Mouse (Mus musculus) thymus, postnatal 10 days (tissue): ENCODE measurements around the gene Slc1a2.

Experiments
- DNase-seq, 2 experiments: peaks; one replicate each; pipeline ENCODE4 v3.0.0; 2021; ENCODE audit warnings: low spot score in 2 of 2

The Slc1a2 gene

GRCm38 (mm10) chr2:102712678-102713628, 54.5 kb downstream of the Slc1a2 start:
- no peak for DNase-seq

DNA sequence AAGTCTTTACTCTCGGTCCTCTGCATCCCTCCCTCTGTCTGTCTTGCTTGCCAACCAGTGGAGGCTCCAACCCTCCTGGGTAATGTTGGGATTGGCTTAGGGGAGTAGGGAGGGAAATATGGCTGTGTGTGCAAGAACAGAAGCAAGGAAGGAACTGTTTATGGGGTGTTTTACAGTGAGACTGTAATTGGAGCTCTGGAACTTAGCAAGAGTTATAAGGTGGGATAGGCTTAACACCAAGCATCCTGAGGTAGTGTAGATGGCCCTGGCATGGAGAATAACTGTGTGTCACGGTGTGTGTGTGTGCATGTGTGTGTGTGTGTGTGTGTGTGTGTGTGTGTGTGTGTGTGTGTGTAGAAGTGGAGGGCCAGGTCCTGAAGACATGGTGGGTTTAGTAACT, 55.9 kb downstream of the Slc1a2 start:
- DNase-seq = no peak

- DNase-seq = no peak
Measured at GRCm38 (mm10) chr2:102715754-102716153, 57.3 kb downstream of the Slc1a2 start.

- no peak for DNase-seq
Measured at GRCm38 (mm10) chr2:102721859-102722258, 63.4 kb downstream of the Slc1a2 start.

DNA sequence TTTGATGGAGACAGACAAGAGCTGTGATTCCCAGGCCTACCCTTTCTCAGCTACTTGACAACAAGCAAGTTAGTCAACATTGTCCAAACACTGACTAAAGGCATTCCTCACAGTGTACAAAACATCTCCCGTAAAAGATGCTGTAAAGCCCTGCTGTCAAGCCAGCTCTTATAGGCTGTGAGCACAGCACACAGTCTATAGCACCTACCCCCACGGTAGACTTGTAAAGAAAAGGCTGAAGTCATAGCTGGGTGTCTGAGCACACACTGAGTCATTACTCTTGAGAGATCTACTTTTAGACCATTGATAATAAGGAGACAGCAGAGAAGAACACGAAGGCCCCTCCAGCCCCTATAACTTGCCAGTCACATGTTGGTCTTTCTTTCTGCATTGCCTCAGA, 66.6 kb downstream of the Slc1a2 start:
- no peak for DNase-seq

DNA sequence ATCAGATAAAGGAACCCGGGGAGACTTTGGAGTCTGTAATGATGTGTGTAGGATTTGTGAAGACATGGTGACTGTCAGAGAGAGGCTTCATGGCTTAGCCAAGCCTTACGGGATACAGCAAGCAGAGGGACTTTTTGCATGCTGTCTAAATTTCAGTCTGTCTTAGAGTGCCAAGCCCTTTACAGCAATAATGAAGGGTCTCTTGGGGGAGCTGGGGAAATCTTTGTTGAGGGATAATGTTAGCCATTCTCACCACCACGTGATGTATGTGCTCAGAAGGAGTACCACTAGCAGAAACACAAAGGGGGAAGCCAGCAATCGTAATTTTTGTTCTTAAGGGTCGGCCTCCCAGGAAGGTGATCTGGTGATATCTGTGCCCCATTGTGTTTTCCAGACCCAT, 71.9 kb downstream of the Slc1a2 start:
- no peak for DNase-seq

GRCm38 (mm10) chr2:102730788-102731187, 72.3 kb downstream of the Slc1a2 start:
- no peak for DNase-seq

GRCm38 (mm10) chr2:102733128-102733527, 74.7 kb downstream of the Slc1a2 start:
- peak in 1 of 2 experiments; percentile 10 for DNase-seq

DNA sequence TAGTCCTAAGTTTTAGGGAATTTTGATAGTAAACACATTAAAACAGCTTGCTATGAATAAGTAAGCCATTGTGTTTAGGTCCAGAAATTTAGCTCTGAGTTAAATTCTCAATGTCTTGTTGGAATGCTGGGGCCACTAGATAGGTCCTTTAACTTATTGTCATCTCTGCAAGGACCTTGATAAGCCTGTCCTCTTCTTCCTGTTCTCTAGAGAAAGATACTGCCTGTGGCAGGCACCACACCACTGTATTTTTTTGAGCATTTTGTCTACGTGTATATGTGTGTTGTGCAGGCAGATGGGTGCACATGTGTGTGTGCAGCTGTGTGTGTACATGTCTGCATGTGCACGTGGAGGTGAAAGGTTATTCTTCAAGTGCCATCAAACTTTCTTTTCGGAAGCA, 75.6 kb downstream of the Slc1a2 start:
- no peak for DNase-seq

DNA sequence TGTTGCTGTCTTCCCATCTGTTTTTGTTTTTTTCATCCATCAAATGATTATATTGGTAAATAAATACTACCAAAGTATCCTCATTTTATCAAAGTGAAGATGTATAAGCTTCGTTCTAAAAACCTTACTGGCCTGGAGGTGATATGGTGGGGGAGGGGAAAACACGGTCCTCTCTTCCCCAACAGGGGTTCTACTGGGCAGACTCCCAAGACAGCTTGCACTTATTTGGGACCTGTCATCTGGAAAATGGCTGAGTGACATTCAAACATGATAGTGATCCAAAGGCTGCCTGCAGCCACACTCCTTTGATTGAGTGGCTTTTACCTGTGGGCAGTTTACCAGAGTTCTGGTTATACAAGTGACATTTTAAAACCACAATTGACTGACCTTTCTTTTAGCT, 76.6 kb downstream of the Slc1a2 start:
- no peak for DNase-seq

DNA sequence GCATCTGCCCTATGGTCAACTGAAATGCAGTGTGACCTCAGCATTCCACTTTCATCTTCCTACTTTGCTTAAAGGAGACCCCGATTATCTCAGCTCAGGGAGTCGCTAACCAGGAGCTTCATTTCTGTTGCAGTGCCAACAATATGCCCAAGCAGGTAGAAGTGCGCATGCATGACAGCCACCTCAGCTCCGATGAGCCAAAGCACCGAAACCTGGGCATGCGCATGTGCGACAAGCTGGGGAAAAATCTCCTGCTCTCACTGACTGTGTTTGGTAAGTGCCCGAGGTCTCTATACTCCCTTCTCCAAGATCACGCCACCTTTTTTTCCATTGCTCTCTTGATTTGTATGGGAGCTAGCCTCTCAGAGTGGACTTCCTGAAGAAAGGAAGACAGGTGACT, 77.4 kb downstream of the Slc1a2 start:
- DNase-seq = no peak

- no peak for DNase-seq
Measured at GRCm38 (mm10) chr2:102736490-102736889, 78.0 kb downstream of the Slc1a2 start.

DNA sequence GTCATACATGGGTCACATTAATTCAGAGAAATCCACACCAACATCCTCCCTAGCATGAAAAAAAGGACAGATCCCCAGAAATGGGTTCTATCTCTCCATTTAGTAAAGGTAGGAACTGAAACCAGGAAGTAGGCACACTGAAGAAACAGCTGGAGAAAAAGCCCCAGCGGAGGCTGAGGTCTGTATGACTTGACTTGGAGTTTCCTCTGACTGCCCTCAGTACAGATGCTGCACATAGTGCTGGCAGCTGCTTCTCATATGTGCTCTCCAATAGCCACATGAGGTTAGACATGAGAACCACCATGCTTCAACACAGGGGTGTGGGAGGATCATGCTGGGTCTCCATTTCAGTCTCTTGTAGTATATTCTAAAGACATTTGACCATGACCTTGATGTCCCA, 80.4 kb downstream of the Slc1a2 start:
- no peak for DNase-seq

GRCm38 (mm10) chr2:102742685-102743084, 84.2 kb downstream of the Slc1a2 start:
- no peak for DNase-seq

- DNase-seq = peak; percentile 51 to 81
Measured at GRCm38 (mm10) chr2:102743918-102744696, 85.6 kb downstream of the Slc1a2 start.

GRCm38 (mm10) chr2:102745259-102745906, 86.9 kb downstream of the Slc1a2 start:
- no peak for DNase-seq

GRCm38 (mm10) chr2:102747758-102748157, 89.3 kb downstream of the Slc1a2 start:
- no peak for DNase-seq

DNA sequence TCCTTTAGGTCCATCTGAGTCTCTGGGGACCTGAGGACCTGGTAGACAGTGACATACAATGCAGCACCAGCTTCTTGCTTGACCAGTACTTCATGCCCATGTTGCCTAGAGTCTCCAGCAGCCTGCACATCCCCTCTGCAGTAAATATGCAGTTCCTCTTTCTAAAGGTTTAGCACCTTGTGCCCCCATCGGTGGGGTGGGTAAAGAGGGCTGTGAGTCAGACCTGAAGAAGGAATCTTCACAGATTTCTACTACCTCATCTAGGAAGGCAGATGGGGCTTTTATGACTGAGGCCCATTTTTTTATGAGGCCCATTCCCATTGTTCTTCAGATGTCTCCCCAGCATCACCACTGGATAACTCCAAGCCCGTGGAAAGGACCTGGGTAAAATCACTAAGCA, 91.5 kb downstream of the Slc1a2 start:
- no peak for DNase-seq

GRCm38 (mm10) chr2:102751846-102752245, 93.4 kb downstream of the Slc1a2 start:
- no peak for DNase-seq

GRCm38 (mm10) chr2:102757241-102757860, 98.9 kb downstream of the Slc1a2 start:
- no peak for DNase-seq

GRCm38 (mm10) chr2:102759479-102759878, 101.0 kb downstream of the Slc1a2 start:
- DNase-seq = no peak
